Mouse (Mus musculus) stomach, embryonic 16.5 days (tissue): ENCODE results near the gene Abtb2. TPM values are rescaled to one million over a fixed set of nuclear protein-coding genes. Genes with fewer than 3 reads are reported as not detected.

ENCODE experiments used
- ATAC-seq: fragments of 200-750 bp; cut with Nextera tagmentation; 2 replicates; pipeline ENCODE4 v1.8.0; 2017; ENCODE audit warnings: moderate number of reproducible peaks, moderate TSS enrichment; ENCODE audit not compliant: insufficient read depth, low FRiP score
- H3K27ac ChIP-seq: fragments of 300-500 bp; sonication (generic); 2 replicates; pipeline ENCODE4 v1.5.1; 2014; ENCODE audit warnings: low read length
- H3K27me3 ChIP-seq: fragments of 300-500 bp; sonication (generic); 2 replicates; pipeline ENCODE4 v1.6.1; 2014; ENCODE audit warnings: low read length, control low read depth, mixed read lengths; ENCODE audit not compliant: control insufficient read depth, insufficient read depth
- H3K36me3 ChIP-seq: fragments of 300-500 bp; sonication (generic); 2 replicates; pipeline ENCODE4 v1.6.1; 2014; ENCODE audit warnings: low read length; ENCODE audit not compliant: control insufficient read depth, insufficient read depth
- H3K4me1 ChIP-seq: fragments of 300-500 bp; sonication (generic); 2 replicates; pipeline ENCODE4 v1.6.1; 2014; ENCODE audit warnings: low read length, control low read depth, mixed read lengths; ENCODE audit not compliant: control insufficient read depth, insufficient read depth
- H3K4me2 ChIP-seq: fragments of 300-500 bp; sonication (generic); 2 replicates; pipeline ENCODE4 v1.6.1; 2014; ENCODE audit warnings: low read depth, low read length, mixed read lengths
- H3K4me3 ChIP-seq: fragments of 300-500 bp; sonication (generic); replicated peaks from 2 replicates; pipeline ENCODE4 v1.5.1; 2014; ENCODE audit warnings: mild to moderate bottlenecking, low read length
- H3K9ac ChIP-seq: fragments of 300-500 bp; sonication (generic); 2 replicates; pipeline ENCODE4 v1.6.1; 2014; ENCODE audit warnings: low read length
- H3K9me3 ChIP-seq: fragments of 300-500 bp; sonication (generic); replicated peaks from 2 replicates; pipeline ENCODE4 v1.6.1; 2016; ENCODE audit warnings: low read length, control low read depth; ENCODE audit not compliant: control insufficient read depth
- WGBS: fragments of 180-500 bp; shearing (Covaris S2); extraction: QIAGEN DNeasy Blood & Tissue Kit; methylation state at CpG from one replicate; pipeline ENCODE4 v1.1.7; 2014; 5-methylcytosine and 5-hydroxymethylcytosine counted together
- polyA plus RNA-seq: library from polyadenylated mRNA; unstranded; fragments of >200 nt; fragmentation: Nextera tagmentation; extraction: Ambion mirVana; gene quantifications from 2 replicates; pipeline ENCODE4 v1.2.1, GENCODE M21; 2015

The Abtb2 gene
- polyA plus RNA-seq, 1 experiment from 2014 or later = 5.3 TPM

DNA sequence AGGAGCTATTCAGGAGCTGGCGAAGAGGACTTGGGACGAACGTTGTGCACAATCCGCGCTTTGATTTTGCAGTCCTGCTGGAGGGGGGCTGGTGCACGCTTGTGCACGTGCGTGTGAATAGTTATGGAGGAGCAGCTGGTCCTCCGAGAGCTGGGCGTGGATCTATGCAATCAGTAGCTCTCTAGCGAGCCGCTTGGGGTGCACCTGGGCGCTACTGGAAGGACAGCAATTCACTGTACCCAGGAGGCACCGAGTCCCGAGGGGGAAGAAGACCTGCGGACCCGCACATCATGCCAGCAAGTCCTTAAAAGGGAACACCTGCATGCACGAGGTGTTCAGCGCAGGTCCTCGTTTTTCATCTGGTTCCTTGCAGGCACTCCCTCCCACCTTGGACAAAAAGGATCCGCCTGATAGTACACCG lies 929 bp upstream of the Abtb2 start:
- H3K9me3 ChIP-seq = no peaks in the 10 kb centered on the region
- H3K4me1 ChIP-seq = peaks cover 18% of the 10 kb centered on the region
- H3K4me2 ChIP-seq = peak overlapping the region; percentile 94
- WGBS = 1% methylated on average over 22 of the region's 22 CpGs
- no peaks in the 10 kb centered on the region for H3K36me3 ChIP-seq
- peak; percentile 37 for ATAC-seq
- no peak overlapping the region; the same call in 1 of the 2 replicates for H3K27ac ChIP-seq
- no peaks in the 10 kb centered on the region for H3K27me3 ChIP-seq
- peak overlapping the region; percentile 57; the same call in 1 of the 2 replicates for H3K9ac ChIP-seq
- H3K4me3 ChIP-seq = peak overlapping the region; percentile 65

DNA sequence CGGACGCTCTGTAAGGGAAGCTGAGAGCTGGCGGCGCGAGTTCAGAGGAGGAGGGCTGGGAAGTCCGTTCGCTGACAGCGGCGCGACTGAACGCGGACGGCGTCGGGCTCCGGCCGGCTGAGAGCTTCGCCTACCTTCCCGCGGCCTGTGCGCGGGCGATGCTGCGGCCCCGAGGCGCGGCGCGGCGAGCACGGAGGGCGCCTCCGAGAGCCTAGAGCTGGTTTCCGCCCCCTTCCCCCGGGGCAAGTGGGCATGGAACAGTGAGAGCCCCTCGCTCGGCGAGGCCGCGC lies 258 bp downstream of the Abtb2 start:
- Histone ChIP-seq H3K27ac (peak overlapping the region; percentile 87), H3K9ac (peak overlapping the region; percentile 73), H3K4me1 (peaks cover 18% of the 10 kb centered on the region), H3K9me3 (no peaks in the 10 kb centered on the region), H3K36me3 (no peaks in the 10 kb centered on the region), H3K27me3 (no peaks in the 10 kb centered on the region), H3K4me2 (peak overlapping the region; percentile 94), H3K4me3 (peak overlapping the region; percentile 65)
- under 1% methylated on average over 40 of the region's 40 CpGs for WGBS
- peak; percentile 48; the same call in 1 of the 2 replicates for ATAC-seq

DNA sequence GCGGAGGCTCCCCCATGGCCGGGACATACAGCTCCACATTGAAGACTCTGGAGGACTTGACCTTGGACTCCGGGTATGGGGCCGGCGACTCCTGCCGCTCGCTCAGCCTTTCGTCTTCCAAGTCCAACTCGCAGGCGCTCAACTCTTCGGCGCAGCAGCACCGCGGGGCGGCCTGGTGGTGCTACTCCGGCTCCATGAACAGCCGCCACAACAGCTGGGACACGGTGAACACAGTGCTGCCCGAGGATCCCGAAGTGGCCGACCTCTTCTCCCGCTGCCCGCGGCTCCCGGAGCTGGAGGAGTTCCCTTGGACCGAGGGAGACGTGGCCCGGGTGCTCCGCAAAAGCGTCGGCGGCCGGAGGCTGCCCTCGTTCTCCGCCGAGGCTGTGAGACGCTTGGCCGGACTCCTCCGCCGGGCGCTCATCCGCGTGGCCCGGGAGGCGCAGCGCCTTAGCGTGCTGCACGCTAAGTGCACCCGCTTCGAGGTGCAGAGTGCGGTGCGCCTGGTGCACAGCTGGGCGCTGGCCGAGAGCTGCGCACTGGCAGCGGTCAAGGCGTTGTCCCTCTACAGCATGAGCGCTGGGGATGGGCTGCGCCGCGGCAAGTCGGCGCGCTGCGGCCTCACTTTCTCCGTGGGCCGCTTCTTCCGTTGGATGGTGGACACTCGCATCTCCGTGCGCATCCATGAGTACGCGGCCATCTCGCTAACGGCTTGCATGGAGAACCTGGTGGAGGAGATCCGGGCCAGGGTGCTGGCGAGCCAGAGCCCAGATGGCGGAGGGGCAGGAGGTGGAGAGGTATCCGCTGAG lies 807 bp downstream of the Abtb2 start:
- Histone ChIP-seq H3K27me3 (no peaks in the 10 kb centered on the region), H3K27ac (peak overlapping the region; percentile 87), H3K36me3 (no peaks in the 10 kb centered on the region), H3K4me2 (peak overlapping the region; percentile 94), H3K9me3 (no peaks in the 10 kb centered on the region), H3K9ac (peak overlapping the region; percentile 73), H3K4me3 (peak overlapping the region; percentile 65), H3K4me1 (peaks cover 18% of the 10 kb centered on the region)
- peak; percentile 39; the same call in 1 of the 2 replicates for ATAC-seq
- WGBS = under 1% methylated on average over 79 of the region's 79 CpGs

DNA sequence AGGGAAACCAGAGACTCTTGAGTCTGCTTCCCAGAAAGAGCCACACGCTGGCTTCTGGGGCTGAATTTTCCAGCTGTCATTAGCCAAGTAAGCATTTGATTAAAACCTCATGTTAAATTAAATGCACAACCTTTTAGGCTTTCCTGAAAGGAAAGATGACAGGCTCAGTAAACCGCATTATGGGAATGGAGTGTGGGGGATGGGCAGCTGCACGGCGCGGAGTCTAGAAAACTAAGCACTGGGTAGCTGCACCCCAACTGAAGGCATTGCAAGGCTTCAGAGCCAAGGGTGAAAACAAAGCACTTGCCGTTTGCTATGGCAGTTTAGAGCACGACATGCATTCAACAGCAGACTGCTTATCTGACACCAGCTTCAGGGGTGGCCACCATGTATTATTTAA lies 2.1 kb downstream of the Abtb2 start:
- Histone ChIP-seq H3K9me3 (no peaks in the 10 kb centered on the region), H3K36me3 (no peaks in the 10 kb centered on the region), H3K4me2 (peak overlapping the region; percentile 94), H3K27me3 (no peaks in the 10 kb centered on the region), H3K27ac (no peak overlapping the region), H3K4me3 (peak overlapping the region; percentile 65), H3K4me1 (peaks cover 18% of the 10 kb centered on the region), H3K9ac (peak overlapping the region; percentile 73; the same call in 1 of the 2 replicates)
- whole genome bisulfite sequencing = 21% methylated on average over 7 of the region's 7 CpGs
- no peak for ATAC-seq

DNA sequence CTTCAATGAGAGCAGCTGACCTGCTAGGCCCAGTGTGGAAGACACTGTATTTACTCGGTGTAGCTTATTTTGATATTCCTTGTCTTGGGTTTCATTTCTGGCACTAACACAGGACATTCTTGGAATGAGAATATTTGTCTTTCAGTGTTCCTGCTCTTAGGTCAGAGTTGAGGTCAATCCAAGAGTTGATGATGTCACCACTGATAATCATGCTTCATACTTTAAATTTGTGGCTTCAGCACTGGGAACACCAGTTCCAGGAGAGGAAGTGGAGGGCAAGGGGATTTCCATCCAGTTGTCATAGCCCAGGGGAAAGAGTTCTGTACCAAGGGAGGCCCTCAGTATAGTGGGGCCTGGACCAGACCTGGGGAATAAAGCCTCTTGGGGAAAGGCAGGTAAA lies 3.6 kb downstream of the Abtb2 start:
- ATAC-seq = no peak
- H3K4me2 ChIP-seq = no peak overlapping the region
- H3K9me3 ChIP-seq = no peaks in the 10 kb centered on the region
- no peak overlapping the region for H3K9ac ChIP-seq
- H3K4me1 ChIP-seq = peaks cover 18% of the 10 kb centered on the region
- H3K4me3 ChIP-seq = no peak overlapping the region
- 46% methylated on average over 1 of the region's 1 CpGs for WGBS
- H3K27ac ChIP-seq = no peak overlapping the region
- H3K27me3 ChIP-seq = no peaks in the 10 kb centered on the region
- no peaks in the 10 kb centered on the region for H3K36me3 ChIP-seq

DNA sequence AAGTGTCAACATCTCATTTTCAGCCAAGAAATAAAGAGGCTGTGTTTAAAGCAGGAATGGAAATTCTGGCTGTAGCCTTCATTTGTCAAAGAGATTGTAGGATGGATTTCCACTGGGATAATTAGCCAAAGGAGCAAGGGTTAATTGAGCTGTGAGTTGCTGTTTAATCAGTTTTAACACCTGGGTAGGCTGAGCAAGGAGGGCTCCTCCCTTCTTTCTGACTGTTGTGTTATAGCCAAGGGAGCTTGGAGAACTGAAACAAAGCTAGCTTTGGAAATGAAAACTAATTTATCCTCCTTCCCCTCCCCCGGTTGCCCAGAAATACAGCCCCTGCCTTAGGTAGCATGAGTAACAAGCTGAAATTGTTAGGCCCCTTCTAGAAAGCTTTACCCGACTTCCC lies 6.2 kb downstream of the Abtb2 start:
- Histone ChIP-seq H3K9ac (no peak overlapping the region), H3K27ac (no peak overlapping the region), H3K4me3 (no peak overlapping the region), H3K36me3 (no peaks in the 10 kb centered on the region), H3K4me2 (no peak overlapping the region), H3K9me3 (no peaks in the 10 kb centered on the region), H3K4me1 (peaks cover 9% of the 10 kb centered on the region), H3K27me3 (no peaks in the 10 kb centered on the region)
- ATAC-seq = no peak
- 55% methylated on average over 2 of the region's 2 CpGs for WGBS

DNA sequence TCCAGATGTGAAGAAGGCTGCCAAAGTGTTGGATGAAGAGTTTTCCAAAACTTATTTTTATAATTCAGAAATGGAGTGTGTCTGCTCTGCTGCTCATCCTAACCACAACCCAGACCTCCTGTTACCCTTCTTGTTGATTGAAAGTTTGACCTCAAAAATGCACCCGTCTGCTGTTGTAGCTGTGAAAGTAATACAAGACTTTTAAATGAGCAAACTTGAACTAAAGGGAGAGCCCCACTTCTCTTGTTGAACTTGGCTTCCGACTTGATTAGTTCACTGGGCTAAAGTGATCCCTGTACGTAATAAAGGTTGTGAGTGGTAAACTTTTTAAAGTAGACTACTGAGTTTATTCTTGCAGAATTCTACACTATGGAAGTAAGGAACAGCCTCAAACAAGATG lies 10.3 kb downstream of the Abtb2 start:
- Histone ChIP-seq H3K27me3 (no peaks in the 10 kb centered on the region), H3K4me2 (no peak overlapping the region), H3K4me1 (peaks cover 21% of the 10 kb centered on the region), H3K9ac (no peak overlapping the region), H3K36me3 (no peaks in the 10 kb centered on the region), H3K4me3 (no peak overlapping the region), H3K9me3 (no peaks in the 10 kb centered on the region), H3K27ac (no peak overlapping the region)
- WGBS = 62% methylated on average over 3 of the region's 3 CpGs
- no peak for ATAC-seq

DNA sequence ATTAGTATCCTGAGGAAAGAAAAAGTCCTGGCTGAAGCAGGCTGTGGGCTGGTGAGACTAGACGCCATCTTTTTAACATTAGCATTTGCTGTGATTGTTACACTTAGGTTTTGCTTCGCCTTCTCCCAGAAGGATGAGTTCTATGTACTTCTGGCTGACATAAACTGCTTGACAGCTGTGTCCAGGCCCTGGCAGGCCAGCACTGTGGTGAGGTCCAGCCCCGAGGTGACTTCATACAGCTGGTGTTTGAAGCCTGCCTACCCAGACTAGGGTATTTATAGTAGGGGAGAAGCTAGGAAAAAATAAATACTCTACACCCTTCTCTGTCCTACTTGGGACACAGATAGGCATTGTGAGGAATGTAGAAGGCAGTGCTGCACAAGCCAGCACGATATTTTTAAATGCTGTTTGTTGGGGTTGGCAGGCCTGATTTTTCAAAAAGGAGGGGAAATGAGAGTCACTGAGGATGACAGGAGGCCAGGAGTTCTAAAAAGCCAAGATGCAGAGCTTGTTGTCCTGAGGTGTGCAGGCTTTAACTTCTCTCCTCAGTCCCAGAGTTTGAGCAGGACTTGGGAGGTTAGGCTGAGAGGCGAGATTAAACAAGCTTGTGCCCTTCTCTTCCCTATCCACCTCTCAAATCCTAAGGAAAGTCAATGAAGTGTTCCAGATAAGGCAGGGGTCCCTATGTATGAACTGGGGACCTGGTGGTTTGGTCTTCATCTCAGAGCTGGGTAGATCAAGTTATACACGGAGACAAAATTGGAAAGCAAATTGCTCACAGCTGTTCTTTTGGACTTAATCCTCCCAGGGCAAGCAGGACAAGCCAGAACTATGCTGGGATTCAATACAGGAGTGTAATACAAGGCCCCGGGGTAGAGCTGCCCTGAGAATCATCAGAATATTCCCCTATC lies 11.9 kb downstream of the Abtb2 start:
- Histone ChIP-seq H3K4me2 (no peak overlapping the region), H3K9ac (no peak overlapping the region), H3K9me3 (no peaks in the 10 kb centered on the region), H3K36me3 (no peaks in the 10 kb centered on the region), H3K27ac (peak overlapping the region; percentile 58), H3K27me3 (no peaks in the 10 kb centered on the region), H3K4me3 (no peak overlapping the region), H3K4me1 (peaks cover 21% of the 10 kb centered on the region)
- 50% methylated on average over 7 of the region's 7 CpGs for WGBS
- peak; percentile 80 for ATAC-seq

DNA sequence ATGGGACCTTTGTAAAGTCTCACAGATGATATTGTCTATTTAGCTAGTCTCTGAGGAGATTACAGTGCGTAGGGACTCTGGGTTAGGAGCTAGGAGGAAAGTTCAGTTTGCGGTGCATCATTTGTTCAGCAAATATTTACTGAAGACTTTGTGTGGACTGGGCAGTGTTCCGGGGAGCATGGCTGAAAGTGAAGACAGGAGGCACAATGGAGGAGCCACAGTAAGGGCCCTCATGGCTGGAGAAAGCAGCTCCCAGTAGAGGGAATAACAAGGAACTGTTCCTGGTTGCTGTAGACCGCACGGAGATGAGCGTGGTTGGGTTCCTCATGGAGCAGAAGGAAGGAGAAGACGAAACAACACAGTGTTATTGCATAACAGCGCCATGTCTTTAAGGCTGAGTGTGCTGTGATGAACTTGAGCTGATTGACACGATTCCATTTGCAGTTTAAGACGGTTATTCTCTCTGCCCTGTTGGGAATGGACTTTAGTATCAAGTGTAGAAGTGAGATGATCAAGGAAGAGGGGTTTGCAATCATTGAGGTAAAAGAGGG lies 12.6 kb downstream of the Abtb2 start:
- H3K27me3 ChIP-seq = no peaks in the 10 kb centered on the region
- H3K4me2 ChIP-seq = no peak overlapping the region
- H3K36me3 ChIP-seq = no peaks in the 10 kb centered on the region
- no peak overlapping the region for H3K4me3 ChIP-seq
- no peaks in the 10 kb centered on the region for H3K9me3 ChIP-seq
- peaks cover 21% of the 10 kb centered on the region for H3K4me1 ChIP-seq
- no peak for ATAC-seq
- 83% methylated on average over 10 of the region's 10 CpGs for WGBS
- no peak overlapping the region for H3K9ac ChIP-seq
- no peak overlapping the region for H3K27ac ChIP-seq
